Mouse (Mus musculus) bone marrow macrophage, adult 2 months (primary cell): ENCODE data around the gene Gm8369. TPM values are rescaled to one million over a fixed set of nuclear protein-coding genes. Genes with fewer than 3 reads are reported as not detected.
"Not testable (repeated sequence)": the region's sequence is repeated elsewhere in the genome, so short reads cannot be mapped to it uniquely, and the experiment has no call there.

Experiments
- H3K27ac ChIP-seq: 2 replicates; pipeline ENCODE4 v1.5.1; 2012; ENCODE audit warnings: low read depth, low read length; ENCODE audit not compliant: insufficient read depth
- H3K4me1 ChIP-seq: 2 replicates; pipeline ENCODE4 v1.6.1; 2012; ENCODE audit warnings: low read length; ENCODE audit not compliant: control insufficient read depth, insufficient read depth
- H3K4me3 ChIP-seq: 2 replicates; pipeline ENCODE4 v1.5.1; 2012; ENCODE audit warnings: mild to moderate bottlenecking, low read length, moderate library complexity; ENCODE audit not compliant: insufficient read depth
- CTCF ChIP-seq: IDR thresholded peaks from 2 replicates; pipeline ENCODE4 v1.5.1; 2012; ENCODE audit warnings: low read depth, mild to moderate bottlenecking, low read length, moderate library complexity
- POLR2A ChIP-seq: IDR thresholded peaks from 2 replicates; pipeline ENCODE4 v1.6.1; 2012; ENCODE audit warnings: mild to moderate bottlenecking, low read depth, low read length, borderline replicate concordance
- polyA plus RNA-seq: library from polyadenylated mRNA; stranded (reverse); fragments of >200 nt; gene quantifications from 2 replicates; pipeline ENCODE4 v1.2.4, GENCODE M21; 2012; ENCODE audit not compliant: missing spikeins, insufficient read depth, insufficient read length

Gene Gm8369
- polyA plus RNA-seq, 1 experiment, result 15.4 TPM

DNA sequence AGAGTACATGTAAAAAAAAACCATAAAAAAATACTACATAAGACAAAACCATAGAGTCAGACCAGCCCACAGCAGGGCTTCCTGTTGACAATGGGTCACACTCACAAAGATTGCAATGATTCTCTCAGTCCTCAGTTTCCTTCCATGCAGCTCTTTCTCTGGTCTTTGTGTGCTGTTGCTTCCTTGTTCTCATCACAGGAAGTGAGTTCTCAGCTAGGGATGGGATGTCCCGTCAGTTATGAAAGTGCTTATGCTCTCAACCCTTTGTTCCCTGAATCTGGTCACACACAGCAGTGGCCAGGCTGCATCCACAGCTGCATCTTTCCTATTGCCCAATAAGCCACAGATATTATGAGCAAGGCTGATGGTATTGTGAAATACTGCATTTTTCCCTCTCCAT is 27.7 kb downstream of the Gm8369 start:
- TF ChIP-seq POLR2A, result no peak
- TF ChIP-seq CTCF, result no peak
- no peak overlapping the region for H3K4me3 ChIP-seq
- peaks cover 38% of the 10 kb centered on the region for H3K4me1 ChIP-seq
- peak overlapping the region; percentile 98 for H3K27ac ChIP-seq

DNA sequence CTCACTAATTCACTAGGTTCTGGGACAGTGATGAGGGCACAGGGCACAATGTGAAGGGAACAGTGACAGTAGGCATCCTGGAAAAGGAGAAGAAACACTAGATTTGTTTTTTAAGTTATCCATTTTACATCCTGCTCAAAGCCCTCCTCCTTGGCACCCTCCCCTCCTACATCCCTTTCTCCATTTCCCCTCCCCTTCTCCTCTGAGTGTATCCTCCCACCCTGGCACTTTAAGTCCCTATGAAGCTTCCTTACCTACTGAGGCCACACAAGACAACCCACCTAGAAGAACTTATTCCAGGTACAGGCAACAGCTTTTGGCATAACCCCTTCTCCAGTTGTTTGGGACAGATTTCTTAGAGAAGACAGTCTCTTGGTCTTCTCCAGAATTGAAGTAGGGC is 30.5 kb downstream of the Gm8369 start, which contains the start of gene Ms4a6b:
Ms4a6b (plus strand) TSS at position 267 of the 400 bp plus-strand sequence.
- TF ChIP-seq CTCF, result no peak
- TF ChIP-seq POLR2A, result no peak
- Histone ChIP-seq H3K4me1 (peaks cover 44% of the 10 kb centered on the region), H3K27ac (peak within 1 kb of the TSS; percentile 89), H3K4me3 (no peak within 1 kb of the TSS)

DNA sequence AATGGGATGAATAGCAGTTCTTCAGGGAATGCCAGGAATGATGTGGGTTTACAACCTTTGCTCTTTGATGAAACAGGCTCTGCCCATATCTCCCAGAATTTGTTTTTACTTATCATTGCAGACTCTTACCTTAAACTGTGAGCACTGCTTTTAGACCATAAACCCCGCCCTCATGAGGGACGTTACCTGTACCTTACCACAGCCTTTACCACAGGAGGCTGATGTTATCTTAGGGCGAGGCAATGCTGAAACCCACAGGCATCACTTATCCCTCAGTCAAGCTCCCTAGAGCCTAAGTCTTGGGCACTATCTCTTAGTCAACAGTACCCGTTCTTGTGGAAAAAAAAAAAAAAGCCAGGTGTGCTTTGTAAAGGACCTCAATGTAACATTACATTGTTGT is 31.1 kb downstream of the Gm8369 start:
- peak overlapping the region; percentile 89 for H3K27ac ChIP-seq
- no peak for TF ChIP-seq POLR2A
- no peak for TF ChIP-seq CTCF
- peaks cover 44% of the 10 kb centered on the region for H3K4me1 ChIP-seq
- no peak overlapping the region for H3K4me3 ChIP-seq

DNA sequence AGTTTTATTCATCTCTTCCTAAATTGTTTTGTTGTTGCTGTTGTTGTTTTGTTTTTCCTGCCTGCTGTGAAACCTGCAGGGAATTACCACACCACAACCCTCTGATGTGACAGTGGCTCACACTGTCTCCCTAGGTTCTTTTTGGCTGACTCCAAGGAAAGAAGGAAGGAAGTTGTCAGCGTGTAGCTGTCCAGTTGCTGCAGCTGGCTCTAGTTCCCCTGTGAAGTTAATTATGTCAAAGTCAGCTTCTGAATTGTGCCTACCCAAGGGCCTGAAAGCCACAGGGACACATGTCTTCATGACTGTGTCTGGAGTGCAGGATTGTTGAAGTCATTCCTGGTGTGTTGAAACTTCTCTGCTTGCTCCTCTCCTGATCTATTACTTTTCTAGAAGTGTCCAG is 31.6 kb downstream of the Gm8369 start:
- peaks cover 46% of the 10 kb centered on the region for H3K4me1 ChIP-seq
- H3K27ac ChIP-seq, result peak overlapping the region; percentile 96
- H3K4me3 ChIP-seq, result not testable (repeated sequence)

DNA sequence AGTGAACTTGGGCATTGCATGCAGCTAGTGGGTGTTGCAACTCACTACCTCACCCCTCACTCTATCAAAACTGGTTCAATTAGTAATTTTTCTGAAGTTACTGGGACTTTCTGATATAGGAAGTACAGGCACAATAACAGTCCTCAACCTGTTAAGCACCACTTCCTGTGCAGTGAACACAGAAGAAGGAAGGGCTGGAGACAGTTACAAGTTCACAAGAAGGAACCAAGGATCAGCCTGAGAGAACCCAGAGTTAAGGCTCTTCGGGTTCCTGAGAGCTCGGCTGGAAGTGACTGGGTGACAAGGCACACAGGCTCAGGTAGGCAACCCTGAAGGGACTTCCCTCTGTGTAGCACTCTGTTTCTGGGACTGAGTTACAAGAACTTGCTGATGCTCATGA is 32.6 kb downstream of the Gm8369 start:
- peaks cover 42% of the 10 kb centered on the region for H3K4me1 ChIP-seq
- H3K27ac ChIP-seq, result peak overlapping the region; percentile 91
- H3K4me3 ChIP-seq, result peak overlapping the region; percentile 56

DNA sequence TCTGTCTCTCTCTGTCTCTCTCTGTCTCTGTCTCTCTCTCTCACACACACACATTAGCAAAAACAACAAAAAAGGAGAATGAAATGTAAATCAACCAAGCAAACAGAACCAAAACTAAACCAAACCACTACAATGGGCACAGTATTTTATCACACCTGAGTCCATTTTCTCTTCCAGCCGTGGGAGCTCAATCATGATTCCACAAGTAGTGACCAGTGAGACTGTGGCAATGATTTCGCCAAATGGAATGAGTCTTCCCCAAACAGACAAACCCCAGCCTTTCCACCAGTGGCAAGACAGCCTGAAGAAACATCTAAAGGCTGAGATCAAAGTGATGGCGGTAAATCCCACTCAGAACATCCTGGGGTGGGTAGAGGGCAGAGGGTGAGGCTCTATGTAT is 34.4 kb downstream of the Gm8369 start:
- TF ChIP-seq CTCF (no peak), POLR2A (no peak)
- Histone ChIP-seq H3K4me1 (peaks cover 44% of the 10 kb centered on the region), H3K27ac (no peak overlapping the region), H3K4me3 (no peak overlapping the region)

DNA sequence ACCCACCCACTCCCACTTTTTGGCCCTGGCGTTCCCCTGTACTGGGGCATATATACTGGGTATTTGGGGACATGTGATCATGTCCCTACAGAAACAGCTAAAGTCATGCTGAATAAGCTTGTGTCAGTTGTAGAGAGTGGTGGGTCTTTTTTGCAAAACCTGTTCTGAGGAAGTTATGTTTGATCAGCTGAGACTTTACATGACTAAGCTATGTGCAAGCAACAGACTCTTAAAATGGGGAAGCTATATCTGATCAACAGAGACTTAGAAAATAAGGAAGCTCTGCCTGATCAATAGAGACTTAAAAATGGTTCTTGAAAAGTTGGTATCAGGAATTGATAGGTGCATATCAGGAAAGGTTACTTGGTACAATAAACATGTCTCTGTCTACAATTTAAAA is 47.7 kb downstream of the Gm8369 start:
- no peak overlapping the region for H3K4me3 ChIP-seq
- TF ChIP-seq CTCF (no peak), POLR2A (no peak)
- peaks cover 13% of the 10 kb centered on the region for H3K4me1 ChIP-seq
- H3K27ac ChIP-seq, result peak overlapping the region; percentile 30

DNA sequence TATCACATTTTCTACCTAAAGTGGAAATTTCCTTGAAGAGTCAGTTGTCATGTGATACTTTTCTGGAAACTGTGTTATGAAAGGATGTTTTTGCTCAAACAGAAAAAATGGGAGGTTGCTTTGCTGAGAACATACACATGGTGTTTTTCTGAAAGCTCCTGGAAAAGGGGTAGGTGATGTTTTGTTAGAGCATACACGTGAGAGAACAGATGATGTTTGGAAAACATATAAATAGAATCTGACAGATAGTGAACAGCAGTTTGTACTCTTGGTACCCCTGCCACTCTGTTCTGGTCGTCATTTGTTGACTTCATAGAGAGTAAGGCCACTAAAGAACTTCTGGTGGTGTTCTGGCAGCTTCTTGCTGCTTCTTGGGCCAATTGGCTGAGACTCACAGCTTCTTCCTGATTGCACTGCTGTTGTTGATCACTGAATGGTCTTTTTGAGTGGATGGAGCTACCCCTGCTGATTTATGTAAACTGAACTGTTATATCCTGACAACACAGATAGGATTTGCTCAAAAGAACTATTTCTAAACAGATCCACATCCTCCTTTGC is 48.2 kb downstream of the Gm8369 start:
- no peak for TF ChIP-seq CTCF
- no peak for TF ChIP-seq POLR2A
- Histone ChIP-seq H3K27ac (no peak overlapping the region; the same call in 1 of the 2 replicates), H3K4me1 (peaks cover 13% of the 10 kb centered on the region), H3K4me3 (no peak overlapping the region)

DNA sequence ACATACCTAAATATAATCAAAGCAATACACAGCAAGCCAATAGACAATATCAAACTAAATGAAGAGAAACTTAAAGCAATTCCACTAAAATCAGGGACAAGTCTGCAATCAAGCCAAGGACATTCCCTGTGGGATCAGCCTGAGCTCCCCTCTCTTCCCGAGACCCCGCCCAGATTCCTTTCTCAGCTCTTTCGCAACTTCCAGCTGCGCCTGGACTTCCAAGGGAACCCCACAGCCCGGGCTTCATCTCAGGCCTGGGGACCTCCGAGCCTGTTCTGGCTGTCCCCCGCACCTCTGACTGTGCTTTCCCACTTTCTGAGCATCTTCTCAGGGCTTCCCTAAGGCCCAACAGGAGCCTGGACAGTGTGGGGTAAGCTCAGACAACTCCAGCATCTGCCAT is 50.9 kb downstream of the Gm8369 start, which contains the start of gene Ms4a4d:
Ms4a4d (plus strand) TSS at position 209 of the 400 bp plus-strand sequence.
- H3K4me1 ChIP-seq, result peaks cover 16% of the 10 kb centered on the region
- H3K27ac ChIP-seq, result no peak within 1 kb of the TSS
- TF ChIP-seq CTCF (no peak), POLR2A (no peak)
- no peak within 1 kb of the TSS for H3K4me3 ChIP-seq

DNA sequence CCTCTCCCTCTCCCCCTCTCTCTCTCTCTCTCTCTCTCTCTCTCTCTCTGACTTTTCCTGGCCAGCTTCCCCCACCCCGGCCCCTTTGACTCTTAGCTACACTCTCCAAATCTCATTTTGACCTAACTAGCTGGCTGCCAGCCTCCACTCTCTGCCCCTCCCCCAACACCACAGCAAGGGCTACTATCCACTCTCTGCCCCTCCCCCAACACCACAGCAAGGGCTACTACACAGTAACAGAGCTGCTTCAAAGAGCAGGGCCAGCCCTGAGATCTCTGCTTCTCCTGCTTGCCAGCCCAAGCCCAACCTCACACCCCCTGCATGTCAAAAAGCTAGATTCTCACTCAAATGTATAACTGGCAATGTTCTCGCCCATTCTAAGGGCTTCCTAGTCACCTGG is 51.6 kb downstream of the Gm8369 start:
- H3K27ac ChIP-seq, result no peak overlapping the region
- H3K4me1 ChIP-seq, result peaks cover 16% of the 10 kb centered on the region
- H3K4me3 ChIP-seq, result no peak overlapping the region
- TF ChIP-seq CTCF, result no peak
- no peak for TF ChIP-seq POLR2A

DNA sequence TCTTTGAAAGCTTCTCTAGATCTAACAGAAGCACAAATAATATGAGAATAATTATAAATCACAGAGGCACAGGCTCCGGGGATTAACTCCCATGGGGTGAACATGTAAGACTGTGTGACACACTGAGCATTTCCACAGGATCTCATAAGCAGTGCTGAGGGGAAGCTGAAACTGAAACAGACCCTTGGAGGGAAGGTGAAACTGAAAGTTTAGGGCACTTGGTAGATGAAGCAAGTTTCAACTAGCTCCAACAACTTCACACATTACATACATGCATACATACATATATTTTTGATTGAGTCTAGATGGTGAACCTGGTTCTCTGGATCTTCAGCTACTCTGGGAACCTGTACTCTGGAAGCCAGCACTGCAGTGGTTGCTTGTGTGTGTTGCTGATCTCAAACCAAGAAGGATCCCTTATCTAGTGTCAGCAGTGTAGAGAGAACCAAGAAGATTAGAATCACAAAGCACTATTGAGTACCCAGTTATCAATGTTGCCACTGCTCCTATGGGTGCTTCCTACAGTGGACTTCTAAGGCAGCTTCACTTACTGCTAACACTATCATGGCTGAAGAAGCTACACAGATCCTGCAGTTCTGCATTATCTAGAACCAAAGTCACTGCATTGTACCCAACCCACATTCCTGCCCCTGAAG is 54.6 kb downstream of the Gm8369 start:
- peak overlapping the region; percentile 16 for H3K27ac ChIP-seq
- not testable (repeated sequence) for H3K4me3 ChIP-seq, H3K4me1 ChIP-seq

DNA sequence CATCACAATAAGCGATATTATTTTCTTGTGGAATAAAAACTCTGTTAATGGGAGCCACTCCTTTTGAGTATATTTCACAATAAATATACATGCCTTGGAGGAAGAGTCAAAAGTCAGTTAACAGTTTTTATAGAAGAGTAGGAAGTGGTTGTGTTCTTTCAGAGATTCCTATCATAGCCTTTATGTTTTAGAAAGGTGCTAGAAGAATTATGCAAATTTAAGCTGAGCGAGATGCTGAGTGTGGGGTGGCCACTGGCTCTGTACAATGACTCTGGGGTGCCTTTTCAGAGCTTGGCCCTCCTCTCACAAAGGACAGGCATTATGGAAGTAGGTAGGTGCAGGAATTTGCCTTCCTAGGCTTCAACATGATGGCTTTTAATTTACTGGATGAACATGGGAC is 58.6 kb downstream of the Gm8369 start:
- not testable (repeated sequence) for H3K4me1 ChIP-seq, H3K4me3 ChIP-seq, H3K27ac ChIP-seq
